Mouse (Mus musculus) midbrain, embryonic 13.5 days (tissue): Measurements from ENCODE around the gene Fam193b. TPM values are rescaled to one million over a fixed set of nuclear protein-coding genes. Genes with fewer than 3 reads are reported as not detected.
"Not testable (repeated sequence)": the region's sequence is repeated elsewhere in the genome, so short reads cannot be mapped to it uniquely, and the experiment has no call there.

ENCODE experiments used
- ATAC-seq: fragments of 200-750 bp; cut with Nextera tagmentation; 2 replicates; pipeline ENCODE4 v1.8.0; 2017; ENCODE audit warnings: mild to moderate bottlenecking, moderate TSS enrichment, moderate library complexity
- H3K27ac ChIP-seq: fragments of 300-500 bp; sonication (generic); 2 replicates; pipeline ENCODE4 v1.5.1; 2015; ENCODE audit warnings: inconsistent platforms, mild to moderate bottlenecking, moderate library complexity
- H3K27me3 ChIP-seq: fragments of 300-500 bp; sonication (generic); 2 replicates; pipeline ENCODE4 v1.6.1; 2015; ENCODE audit warnings: mild to moderate bottlenecking, inconsistent platforms
- H3K36me3 ChIP-seq: fragments of 300-500 bp; sonication (generic); 2 replicates; pipeline ENCODE4 v1.6.1; 2015; ENCODE audit warnings: mild to moderate bottlenecking, inconsistent platforms
- H3K4me1 ChIP-seq: fragments of 300-500 bp; sonication (generic); replicated peaks from 2 replicates; pipeline ENCODE4 v1.6.1; 2015; ENCODE audit warnings: inconsistent platforms
- H3K4me2 ChIP-seq: fragments of 300-500 bp; sonication (generic); replicated peaks from 2 replicates; pipeline ENCODE4 v1.6.1; 2015; ENCODE audit warnings: moderate library complexity, mild to moderate bottlenecking, inconsistent platforms
- H3K4me3 ChIP-seq: fragments of 300-500 bp; sonication (generic); replicated peaks from 2 replicates; pipeline ENCODE4 v1.5.1; 2015; ENCODE audit warnings: mild to moderate bottlenecking, inconsistent platforms
- H3K9ac ChIP-seq: fragments of 300-500 bp; sonication (generic); replicated peaks from 2 replicates; pipeline ENCODE4 v1.6.1; 2015; ENCODE audit warnings: mild to moderate bottlenecking, inconsistent platforms
- H3K9me3 ChIP-seq: fragments of 300-500 bp; sonication (generic); 2 replicates; pipeline ENCODE4 v1.6.1; 2016; ENCODE audit warnings: mild to moderate bottlenecking, inconsistent platforms
- WGBS: fragments of 180-500 bp; shearing (Covaris S2); methylation state at CpG from one replicate; pipeline ENCODE4 v1.1.7; 2015; 5-methylcytosine and 5-hydroxymethylcytosine counted together
- polyA plus RNA-seq: library from polyadenylated mRNA; unstranded; fragments of >200 nt; fragmentation: Nextera tagmentation; extraction: Ambion mirVana; gene quantifications from 2 replicates; pipeline ENCODE4 v1.2.1, GENCODE M21; 2015

Gene Fam193b
- polyA plus RNA-seq, 1 experiment from 2014 or later = 72.3 TPM

- Histone ChIP-seq H3K4me1 (peaks cover 33% of the 10 kb centered on the region), H3K27ac (no peak overlapping the region), H3K4me3 (no peak overlapping the region), H3K9me3 (no peaks in the 10 kb centered on the region), H3K9ac (no peak overlapping the region), H3K4me2 (no peak overlapping the region), H3K36me3 (peaks cover 41% of the 10 kb centered on the region), H3K27me3 (peaks cover under 1% of the 10 kb centered on the region; the same call in 1 of the 2 replicates)
- ATAC-seq = no peak
- WGBS = 98% methylated on average over 12 of the region's 12 CpGs
These were observed 25.9 kb upstream of the Fam193b start for GRCm38 (mm10) chr13:55596802-55597201.

DNA sequence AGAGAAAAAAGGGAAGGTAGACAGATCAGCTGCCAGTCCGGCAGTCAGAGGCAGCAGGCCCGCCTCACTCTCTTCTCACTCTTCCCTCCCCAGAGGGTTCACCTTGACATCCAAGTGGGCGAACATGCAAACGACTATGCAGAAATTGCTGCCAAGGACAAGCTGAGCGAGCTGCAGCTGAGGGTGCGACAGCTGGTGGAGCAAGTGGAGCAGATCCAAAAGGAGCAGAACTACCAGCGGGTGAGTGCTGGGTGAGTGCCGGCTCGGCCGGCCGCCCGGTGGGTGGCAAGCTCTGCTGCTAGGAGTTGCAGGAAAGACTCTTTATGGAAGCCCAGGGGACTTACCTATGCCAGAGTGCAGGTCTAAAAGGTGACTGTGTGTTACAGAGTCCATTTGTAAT is 24.5 kb upstream of the Fam193b start:
- no peak overlapping the region for H3K4me2 ChIP-seq
- H3K9ac ChIP-seq = no peak overlapping the region
- 92% methylated on average over 12 of the region's 12 CpGs for WGBS
- no peaks in the 10 kb centered on the region for H3K9me3 ChIP-seq
- H3K27ac ChIP-seq = no peak overlapping the region
- peaks cover 41% of the 10 kb centered on the region for H3K36me3 ChIP-seq
- peaks cover 9% of the 10 kb centered on the region; the same call in 1 of the 2 replicates for H3K27me3 ChIP-seq
- H3K4me3 ChIP-seq = no peak overlapping the region
- ATAC-seq = no peak
- peaks cover 22% of the 10 kb centered on the region for H3K4me1 ChIP-seq

DNA sequence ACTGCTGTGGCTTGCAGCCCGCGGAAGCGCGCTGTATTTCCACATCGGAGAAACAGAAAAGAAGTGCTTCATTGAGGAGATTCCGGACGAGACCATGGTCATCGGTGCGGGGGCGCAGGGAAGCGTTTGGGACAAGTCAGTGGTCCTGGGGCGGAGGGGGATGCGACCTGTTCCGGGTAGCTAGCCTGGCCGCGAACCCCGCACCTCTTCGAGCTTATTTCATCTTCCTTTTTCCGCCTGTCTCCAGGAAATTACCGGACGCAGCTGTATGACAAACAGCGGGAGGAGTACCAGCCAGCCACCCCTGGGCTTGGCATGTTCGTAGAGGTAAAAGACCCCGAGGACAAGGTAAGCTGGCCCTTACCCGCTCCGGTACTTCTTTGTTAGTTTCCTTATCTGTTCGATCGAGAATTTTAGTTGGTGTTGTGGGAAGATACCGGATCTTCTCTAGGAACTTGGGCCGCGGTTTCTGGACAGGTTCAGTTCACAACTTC is 22.4 kb upstream of the Fam193b start:
- Histone ChIP-seq H3K9me3 (no peaks in the 10 kb centered on the region), H3K4me3 (peak overlapping the region; percentile 86)

GRCm38 (mm10) chr13:55592512-55593253 is 21.8 kb upstream of the Fam193b start:
- Histone ChIP-seq H3K4me1 (peaks cover 13% of the 10 kb centered on the region), H3K4me3 (peak overlapping the region; percentile 86), H3K27me3 (peaks cover 11% of the 10 kb centered on the region; the same call in 1 of the 2 replicates), H3K9me3 (no peaks in the 10 kb centered on the region), H3K9ac (peak overlapping the region; percentile 84), H3K4me2 (peak overlapping the region; percentile 70), H3K36me3 (peaks cover 32% of the 10 kb centered on the region), H3K27ac (peak overlapping the region; percentile 80)
- WGBS = 5% methylated on average over 29 of the region's 29 CpGs
- peak; percentile 99 for ATAC-seq

More for the DNA sequence above, 22.4 kb upstream of the Fam193b start:
- peaks cover 13% of the 10 kb centered on the region for H3K4me1 ChIP-seq
- H3K27ac ChIP-seq = peak overlapping the region; percentile 67
- peak; percentile 78; the same call in 1 of the 2 replicates for ATAC-seq
- H3K27me3 ChIP-seq = peaks cover 11% of the 10 kb centered on the region; the same call in 1 of the 2 replicates
- under 1% methylated on average over 31 of the region's 31 CpGs for WGBS
- peak overlapping the region; percentile 70 for H3K4me2 ChIP-seq
- H3K36me3 ChIP-seq = peaks cover 38% of the 10 kb centered on the region
- peak overlapping the region; percentile 84 for H3K9ac ChIP-seq

DNA sequence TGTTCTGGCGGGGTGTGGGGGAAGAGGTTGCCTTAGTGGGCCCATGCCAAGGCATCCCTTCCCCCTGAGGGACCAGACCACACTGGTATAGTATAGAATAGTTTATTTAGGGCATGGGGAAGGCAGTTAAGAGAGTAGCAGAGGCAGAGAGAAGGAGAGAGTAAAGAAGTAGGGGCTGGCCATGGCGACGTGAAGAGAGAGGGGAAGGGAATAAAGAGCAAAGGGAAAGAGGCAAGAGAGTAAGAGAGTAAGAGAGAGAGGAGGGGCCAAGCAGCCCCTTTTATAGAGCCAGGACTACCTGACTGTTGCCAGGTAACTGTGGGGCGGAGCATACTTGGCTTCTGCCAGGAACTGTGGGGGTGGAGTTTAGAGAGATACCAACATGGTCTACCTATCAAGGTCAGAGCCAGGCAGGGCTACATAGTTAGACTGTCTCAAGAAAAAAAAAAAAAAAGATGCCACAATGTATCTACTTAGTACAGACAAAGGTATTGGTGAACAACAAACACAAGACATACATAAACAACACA is 21.1 kb upstream of the Fam193b start:
- no peak for ATAC-seq
- no peak overlapping the region for H3K4me2 ChIP-seq
- 72% methylated on average over 4 of the region's 4 CpGs for WGBS

DNA sequence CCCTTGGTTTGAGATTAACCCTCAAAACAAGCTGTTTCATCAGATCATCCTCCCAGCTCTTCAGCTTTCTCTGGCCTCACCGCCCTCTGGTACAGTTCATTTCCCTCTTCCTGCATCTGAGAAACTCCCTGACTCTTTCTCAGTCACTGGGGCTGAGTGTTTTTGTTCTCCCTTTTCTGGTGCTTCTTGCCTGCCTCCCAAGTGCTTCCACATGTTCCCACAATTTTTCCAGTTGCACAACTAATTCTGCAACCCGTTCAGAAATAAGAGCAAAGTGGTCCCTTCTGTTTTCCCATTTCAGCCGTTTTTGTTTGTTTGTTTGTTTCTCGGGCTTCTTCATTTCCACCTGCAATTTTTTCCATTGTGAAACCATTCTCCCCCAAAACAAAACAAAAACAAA is 7.2 kb upstream of the Fam193b start:
- H3K27me3 ChIP-seq = no peaks in the 10 kb centered on the region
- H3K9me3 ChIP-seq = 0 out of 2 replicates have a peak, but pooled peaks cover 3% of the 10 kb centered on the region
- no peak overlapping the region for H3K27ac ChIP-seq
- WGBS = 87% methylated on average over 4 of the region's 4 CpGs
- ATAC-seq = no peak
- H3K4me3 ChIP-seq = no peak overlapping the region
- H3K4me1 ChIP-seq = no peaks in the 10 kb centered on the region
- H3K9ac ChIP-seq = no peak overlapping the region
- H3K36me3 ChIP-seq = no peaks in the 10 kb centered on the region
- no peak overlapping the region for H3K4me2 ChIP-seq

More for the DNA sequence above, 21.1 kb upstream of the Fam193b start:
- peaks cover 26% of the 10 kb centered on the region for H3K36me3 ChIP-seq
- peaks cover 13% of the 10 kb centered on the region for H3K4me1 ChIP-seq
- no peaks in the 10 kb centered on the region for H3K9me3 ChIP-seq
- no peak overlapping the region for H3K27ac ChIP-seq
- no peak overlapping the region for H3K9ac ChIP-seq
- H3K4me3 ChIP-seq = no peak overlapping the region
- peaks cover 11% of the 10 kb centered on the region; the same call in 1 of the 2 replicates for H3K27me3 ChIP-seq

- 91% methylated on average over 7 of the region's 7 CpGs for WGBS
- H3K27me3 ChIP-seq, H3K9me3 ChIP-seq, H3K27ac ChIP-seq, H3K4me3 ChIP-seq, H3K36me3 ChIP-seq, ATAC-seq, H3K4me2 ChIP-seq, H3K9ac ChIP-seq, H3K4me1 ChIP-seq: not testable (repeated sequence)
These were observed 6.0 kb upstream of the Fam193b start for GRCm38 (mm10) chr13:55576872-55577271.

- H3K27me3 ChIP-seq = no peaks in the 10 kb centered on the region
- no peak for ATAC-seq
- H3K9me3 ChIP-seq = 0 out of 2 replicates have a peak, but pooled peaks cover 3% of the 10 kb centered on the region
- H3K4me1 ChIP-seq = peaks cover 10% of the 10 kb centered on the region
- no peak overlapping the region for H3K9ac ChIP-seq
- H3K4me2 ChIP-seq = no peak overlapping the region
- no peak overlapping the region for H3K27ac ChIP-seq
- no peak overlapping the region for H3K4me3 ChIP-seq
- WGBS = 74% methylated on average over 5 of the region's 5 CpGs
- no peaks in the 10 kb centered on the region for H3K36me3 ChIP-seq
These were observed 5.0 kb upstream of the Fam193b start for GRCm38 (mm10) chr13:55575932-55576331.

DNA sequence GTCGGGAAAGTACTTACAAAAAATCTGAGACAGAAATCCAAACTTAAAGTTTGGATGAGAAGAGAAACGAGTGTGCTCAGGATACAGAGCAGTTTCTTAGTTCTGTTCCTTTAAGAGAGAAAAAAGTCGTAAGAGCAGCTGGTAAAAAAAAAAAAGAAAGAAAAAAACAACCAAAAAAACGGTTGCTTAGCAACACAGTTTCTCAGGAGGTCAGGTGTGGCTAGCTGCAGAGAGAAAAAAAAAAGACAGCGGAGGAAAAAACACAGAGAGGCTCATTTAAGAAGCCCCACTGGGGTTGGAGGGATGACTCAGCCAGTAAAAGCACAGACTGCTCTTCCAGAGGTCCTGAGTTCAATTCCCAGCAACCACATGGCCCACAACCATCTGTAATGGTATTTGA is 3.4 kb upstream of the Fam193b start:
- no peaks in the 10 kb centered on the region for H3K27me3 ChIP-seq
- no peak overlapping the region for H3K4me3 ChIP-seq
- H3K9me3 ChIP-seq = 0 out of 2 replicates have a peak, but pooled peaks cover 3% of the 10 kb centered on the region
- no peaks in the 10 kb centered on the region for H3K36me3 ChIP-seq
- no peak overlapping the region for H3K27ac ChIP-seq
- no peak overlapping the region for H3K9ac ChIP-seq
- 74% methylated on average over 5 of the region's 5 CpGs for WGBS
- no peak overlapping the region for H3K4me2 ChIP-seq
- ATAC-seq = no peak
- peaks cover 16% of the 10 kb centered on the region for H3K4me1 ChIP-seq

DNA sequence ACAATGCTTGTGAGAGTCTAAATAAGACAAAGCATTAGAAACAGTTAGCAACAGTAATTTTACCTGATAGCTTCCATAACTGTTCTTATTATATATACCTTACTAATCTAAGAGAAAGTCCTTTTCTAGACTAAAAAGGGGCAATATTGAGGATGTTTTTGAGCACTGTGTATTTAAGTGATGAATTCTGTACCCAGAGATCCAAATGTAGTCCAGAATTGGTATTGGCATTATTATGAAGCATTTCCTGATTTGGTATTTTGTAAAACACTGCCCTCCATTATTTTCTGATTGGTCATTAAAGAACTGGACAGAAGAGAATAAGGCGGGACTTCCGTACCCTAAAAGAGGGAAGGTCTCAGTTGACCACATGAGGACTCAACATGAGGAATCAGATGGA is 2.5 kb upstream of the Fam193b start, which contains the start of gene Tmed9:
Tmed9 (plus strand) TSS at position 301 of the 400 bp plus-strand sequence.
- no peak for ATAC-seq
- Histone ChIP-seq H3K9me3 (0 out of 2 replicates have a peak, but pooled peaks cover under 1% of the 10 kb centered on the region), H3K27me3 (no peaks in the 10 kb centered on the region), H3K36me3 (0 out of 2 replicates have a peak, but pooled peaks cover 1% of the 10 kb centered on the region), H3K9ac (no peak within 1 kb of the TSS), H3K4me2 (no peak within 1 kb of the TSS), H3K4me3 (no peak within 1 kb of the TSS), H3K27ac (no peak within 1 kb of the TSS), H3K4me1 (peaks cover 25% of the 10 kb centered on the region)
- WGBS = 95% methylated on average over 2 of the region's 2 CpGs

DNA sequence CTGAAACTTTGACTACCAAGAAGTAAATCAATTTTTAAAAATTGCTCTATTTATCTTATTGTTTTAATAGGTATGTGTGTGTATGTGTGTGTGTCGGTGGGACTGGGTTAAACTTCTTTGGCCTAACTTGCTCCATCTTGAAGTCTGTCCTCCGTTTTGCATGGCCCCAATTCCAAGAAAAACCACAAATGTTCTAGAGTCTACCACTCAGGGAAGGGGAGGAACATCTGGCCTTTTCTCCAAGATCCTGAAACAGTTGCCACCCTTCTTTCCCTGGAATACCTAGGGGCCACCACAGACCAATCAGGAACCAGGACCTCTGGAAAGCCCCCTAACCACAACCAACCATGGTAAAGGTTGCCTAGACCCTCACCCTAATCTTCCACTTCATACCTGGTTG is 1.1 kb upstream of the Fam193b start:
- no peaks in the 10 kb centered on the region for H3K27me3 ChIP-seq
- H3K36me3 ChIP-seq = peaks cover 9% of the 10 kb centered on the region; the same call in 1 of the 2 replicates
- H3K9ac ChIP-seq = no peak overlapping the region
- H3K9me3 ChIP-seq = no peaks in the 10 kb centered on the region
- peak overlapping the region; percentile 24 for H3K4me2 ChIP-seq
- no peak for ATAC-seq
- peaks cover 38% of the 10 kb centered on the region for H3K4me1 ChIP-seq
- H3K4me3 ChIP-seq = peak overlapping the region; percentile 85
- no peak overlapping the region for H3K27ac ChIP-seq
- WGBS = 82% methylated on average over 2 of the region's 2 CpGs
